Mouse (Mus musculus): ENCODE measurements around the gene Drosha. TPM values are rescaled to one million over a fixed set of nuclear protein-coding genes. Genes with fewer than 3 reads are reported as not detected.
"Not testable (repeated sequence)": the region's sequence is repeated elsewhere in the genome, so short reads cannot be mapped to it uniquely, and the experiment has no call there.

The Drosha gene
- polyA plus RNA-seq, 1 experiment = 8.8 TPM

DNA sequence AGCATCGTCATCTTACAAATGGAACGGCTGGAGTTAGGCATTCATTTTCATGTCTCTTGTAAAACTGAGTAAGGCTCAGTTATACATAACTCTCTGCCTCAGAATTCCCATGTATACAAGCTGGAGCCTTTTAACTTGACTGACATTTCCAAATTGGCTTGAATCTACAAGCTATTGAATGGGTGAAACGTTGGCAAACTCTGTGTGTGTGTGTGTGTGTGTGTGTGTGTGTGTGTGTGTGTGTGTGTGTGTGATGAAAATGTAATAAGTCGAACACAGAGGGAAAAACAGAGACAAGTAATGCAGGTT is 84.1 kb downstream of the Drosha start:
- H3K4me3 ChIP-seq (replicated peaks) = no peak overlapping the region
- H3K27me3 ChIP-seq (ENCODE audit: control insufficient read depth) = no peaks in the 10 kb centered on the region
- no peaks in the 10 kb centered on the region for H3K9me3 ChIP-seq (ENCODE audit: control insufficient read depth, low read length)
- H3K36me3 ChIP-seq (ENCODE audit: control insufficient read depth) = peaks cover 77% of the 10 kb centered on the region
- TF ChIP-seq GATA1 (IDR thresholded peaks at IDR 0.05; ENCODE audit: low read length) = no peak
- no peak for TF ChIP-seq TAL1 (IDR thresholded peaks at IDR 0.05; ENCODE audit: low read length)
- peaks cover 7% of the 10 kb centered on the region for H3K4me1 ChIP-seq (ENCODE audit: control insufficient read depth)

DNA sequence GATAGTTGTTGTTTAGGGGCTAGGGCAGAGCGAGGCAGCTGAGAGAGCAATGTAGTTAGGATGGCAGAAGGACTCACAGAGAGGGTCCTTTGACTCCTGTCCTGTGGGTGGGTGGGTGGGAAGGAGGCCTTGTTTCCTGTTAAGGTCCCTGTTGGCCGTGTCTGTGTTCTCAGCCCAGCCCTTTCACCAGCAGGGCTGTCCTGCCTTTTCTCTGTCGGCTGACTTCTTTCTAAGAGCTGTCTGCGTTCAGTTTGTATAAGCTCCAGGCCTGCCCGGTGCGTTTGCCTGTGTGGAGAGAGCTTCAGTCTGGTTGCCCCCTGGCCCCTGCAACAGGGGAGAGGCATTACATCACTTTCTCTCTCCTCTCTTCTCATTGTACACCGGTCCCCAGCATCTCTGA is 84.6 kb downstream of the Drosha start:
- TF ChIP-seq TAL1 (IDR thresholded peaks at IDR 0.05; ENCODE audit: low read length) = no peak
- no peak for TF ChIP-seq GATA1 (IDR thresholded peaks at IDR 0.05; ENCODE audit: low read length)
- no peak overlapping the region for H3K4me3 ChIP-seq (replicated peaks)
- peaks cover 76% of the 10 kb centered on the region for H3K36me3 ChIP-seq (ENCODE audit: control insufficient read depth)
- H3K9me3 ChIP-seq (ENCODE audit: control insufficient read depth, low read length) = no peaks in the 10 kb centered on the region
- H3K4me1 ChIP-seq (ENCODE audit: control insufficient read depth) = peaks cover 7% of the 10 kb centered on the region
- no peaks in the 10 kb centered on the region for H3K27me3 ChIP-seq (ENCODE audit: control insufficient read depth)

DNA sequence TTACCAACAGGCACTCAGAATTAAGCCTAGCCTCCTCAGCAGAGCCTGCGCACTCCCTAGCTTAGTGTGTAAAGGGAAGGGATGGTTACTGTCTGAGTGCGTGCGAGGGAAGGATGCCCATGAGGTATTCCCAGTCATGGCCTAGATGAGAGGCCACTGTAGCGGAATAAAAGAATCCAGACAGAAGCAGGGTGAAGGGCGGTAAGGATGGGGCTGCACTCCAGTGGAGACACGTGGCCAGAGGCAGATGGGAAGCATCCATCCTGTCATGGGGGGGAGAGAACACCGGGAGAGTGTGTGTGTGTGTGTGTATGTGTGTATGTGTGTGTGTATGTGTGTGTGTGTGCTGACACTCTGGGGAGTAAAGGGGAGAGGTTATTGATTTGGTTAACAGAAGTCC is 86.5 kb downstream of the Drosha start:
- H3K4me3 ChIP-seq (replicated peaks) = no peak overlapping the region
- TF ChIP-seq TAL1 (IDR thresholded peaks at IDR 0.05; ENCODE audit: low read length) = no peak
- TF ChIP-seq GATA1 (IDR thresholded peaks at IDR 0.05; ENCODE audit: low read length) = no peak
- peaks cover 7% of the 10 kb centered on the region for H3K4me1 ChIP-seq (ENCODE audit: control insufficient read depth)
- no peaks in the 10 kb centered on the region for H3K27me3 ChIP-seq (ENCODE audit: control insufficient read depth)
- H3K9me3 ChIP-seq (ENCODE audit: control insufficient read depth, low read length) = no peaks in the 10 kb centered on the region
- H3K36me3 ChIP-seq (ENCODE audit: control insufficient read depth) = peaks cover 77% of the 10 kb centered on the region

DNA sequence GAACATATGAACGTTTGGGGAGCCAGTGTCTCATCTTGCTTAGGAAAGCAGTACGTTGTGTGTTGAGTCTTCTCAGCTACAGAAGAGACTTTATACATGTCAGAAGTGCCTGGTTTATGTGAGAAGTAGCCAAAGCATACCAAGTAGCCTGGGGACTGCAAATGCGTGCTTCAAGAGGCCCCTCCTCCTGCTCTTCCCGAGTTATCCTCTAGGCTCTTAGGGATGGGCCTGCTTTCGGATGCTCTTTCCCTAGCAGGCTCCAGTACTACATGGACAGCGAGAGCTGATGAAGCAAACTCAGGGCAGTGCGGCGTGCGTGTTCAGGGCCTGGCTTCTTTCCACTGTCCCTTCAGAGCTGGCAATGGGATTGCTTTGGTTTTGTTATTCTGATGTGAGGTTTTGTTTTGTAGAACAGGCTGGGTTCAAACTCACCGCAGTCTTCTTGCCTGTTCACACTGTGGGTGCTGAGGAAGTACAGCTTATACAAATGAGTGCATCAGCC is 91.8 kb downstream of the Drosha start:
- Histone ChIP-seq H3K36me3 (ENCODE audit: control insufficient read depth) (peaks cover 79% of the 10 kb centered on the region), H3K4me1 (ENCODE audit: control insufficient read depth) (no peaks in the 10 kb centered on the region; the same call in 1 of the 2 replicates), H3K27me3 (ENCODE audit: control insufficient read depth) (no peaks in the 10 kb centered on the region), H3K4me3 (replicated peaks) (no peak overlapping the region), H3K9me3 (ENCODE audit: control insufficient read depth, low read length) (no peaks in the 10 kb centered on the region)
- TF ChIP-seq GATA1 (IDR thresholded peaks at IDR 0.05; ENCODE audit: low read length) = no peak
- TF ChIP-seq TAL1 (IDR thresholded peaks at IDR 0.05; ENCODE audit: low read length) = no peak

DNA sequence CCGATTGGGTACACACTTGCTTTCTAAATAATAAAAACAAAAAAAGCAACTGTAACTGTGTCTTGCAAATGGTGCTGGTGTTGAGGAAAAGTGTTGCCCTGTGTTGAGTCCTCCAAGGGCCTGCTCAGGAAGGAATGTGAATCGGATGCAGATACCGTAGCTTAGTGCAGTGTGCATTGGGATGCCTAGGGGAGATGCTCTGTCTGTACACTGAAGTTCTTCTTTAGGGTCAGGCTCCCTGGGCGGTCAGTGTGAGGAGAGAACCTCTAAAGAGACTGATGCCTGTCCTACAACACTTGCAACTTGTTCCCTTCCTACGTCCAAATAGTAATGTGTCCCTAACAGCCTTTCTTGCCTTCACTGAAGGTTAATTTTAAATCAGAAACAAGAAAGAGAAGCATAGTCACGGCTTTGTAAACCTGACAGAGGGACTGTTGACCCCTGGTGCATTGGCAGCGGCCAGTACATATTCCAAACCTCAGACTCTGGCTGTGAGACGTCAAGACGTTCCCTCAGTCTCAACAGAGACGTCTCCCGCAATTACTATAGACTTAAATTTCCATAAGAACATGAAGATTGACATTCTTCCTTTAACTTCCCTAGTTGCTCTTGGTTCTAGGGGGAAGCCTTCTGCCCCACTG is 94.8 kb downstream of the Drosha start:
- H3K4me1 ChIP-seq (ENCODE audit: control insufficient read depth); H3K9me3 ChIP-seq (ENCODE audit: control insufficient read depth, low read length); H3K27me3 ChIP-seq (ENCODE audit: control insufficient read depth); H3K4me3 ChIP-seq (replicated peaks): not testable (repeated sequence)
- H3K36me3 ChIP-seq (ENCODE audit: control insufficient read depth) = peaks cover 80% of the 10 kb centered on the region

DNA sequence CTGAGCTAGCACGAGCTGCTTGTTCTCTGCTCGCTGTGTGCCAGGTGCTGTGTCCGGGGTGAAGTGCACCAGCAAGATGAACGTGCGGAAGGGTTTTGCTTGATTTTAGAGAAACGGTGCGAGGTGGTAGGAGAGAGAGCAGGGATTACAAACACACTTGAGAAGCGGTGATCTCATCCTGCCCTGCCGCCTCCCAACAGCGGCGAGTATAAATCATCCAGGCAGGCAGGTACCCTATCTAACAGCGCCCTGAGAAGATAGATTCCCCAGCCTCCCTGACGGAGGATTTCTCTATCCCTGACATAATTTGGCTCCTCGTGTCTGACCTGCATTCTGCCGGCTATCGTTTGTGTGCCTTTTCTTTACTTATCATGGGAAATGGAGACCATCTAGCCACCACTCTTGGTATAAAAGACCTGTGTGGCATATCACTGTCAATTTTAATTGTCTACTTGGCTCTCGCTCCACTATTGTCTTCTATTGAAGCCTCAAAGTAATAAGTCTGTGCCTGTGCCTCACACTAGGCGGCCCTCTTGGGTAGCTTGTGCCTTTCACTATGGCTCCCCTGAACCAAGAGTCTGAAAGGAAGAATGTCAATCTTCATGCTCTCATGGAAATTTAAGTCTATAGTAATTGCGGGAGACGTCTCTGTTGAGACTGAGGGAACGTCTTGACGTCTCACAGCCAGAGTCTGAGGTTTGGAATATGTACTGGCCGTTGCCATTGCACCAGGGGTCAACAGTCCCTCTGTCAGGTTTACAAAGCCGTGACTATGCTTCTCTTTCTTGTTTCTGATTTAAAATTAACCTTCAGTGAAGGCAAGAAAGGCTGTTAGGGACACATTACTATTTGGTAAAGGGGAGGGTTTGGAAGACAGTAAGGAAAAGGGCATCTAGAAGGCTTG is 95.6 kb downstream of the Drosha start:
- TF ChIP-seq GATA1 (IDR thresholded peaks at IDR 0.05; ENCODE audit: low read length) (no peak), TAL1 (IDR thresholded peaks at IDR 0.05; ENCODE audit: low read length) (no peak)
- H3K36me3 ChIP-seq (ENCODE audit: control insufficient read depth) = peaks cover 84% of the 10 kb centered on the region

DNA sequence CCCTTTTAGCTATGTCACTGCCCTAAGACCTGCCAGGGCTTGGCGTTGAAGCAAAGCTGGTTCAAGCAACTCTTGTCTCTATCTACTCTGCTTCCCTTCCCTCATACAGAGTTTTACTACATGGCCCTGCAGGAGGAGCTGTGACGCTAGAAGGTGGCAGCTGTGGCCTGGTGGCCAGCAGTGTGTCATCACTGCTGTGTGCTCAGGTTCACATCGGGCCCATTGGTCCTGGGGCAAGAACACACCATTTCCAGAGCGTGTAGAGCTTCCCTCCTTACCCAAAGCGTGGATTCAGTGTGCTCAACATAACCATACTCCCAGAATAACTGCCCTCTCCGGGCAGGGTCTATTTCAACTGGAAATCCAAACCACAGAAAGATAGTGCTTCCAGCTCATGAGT is 97.3 kb downstream of the Drosha start:
- Histone ChIP-seq H3K4me3 (replicated peaks) (no peak overlapping the region), H3K9me3 (ENCODE audit: control insufficient read depth, low read length) (no peaks in the 10 kb centered on the region), H3K36me3 (ENCODE audit: control insufficient read depth) (peaks cover 84% of the 10 kb centered on the region), H3K4me1 (ENCODE audit: control insufficient read depth) (no peaks in the 10 kb centered on the region), H3K27me3 (ENCODE audit: control insufficient read depth) (no peaks in the 10 kb centered on the region)
- TF ChIP-seq GATA1 (IDR thresholded peaks at IDR 0.05; ENCODE audit: low read length) (no peak), TAL1 (IDR thresholded peaks at IDR 0.05; ENCODE audit: low read length) (no peak)

More for the DNA sequence above, 95.6 kb downstream of the Drosha start:
- H3K9me3 ChIP-seq (ENCODE audit: control insufficient read depth, low read length) = no peaks in the 10 kb centered on the region
- no peaks in the 10 kb centered on the region for H3K27me3 ChIP-seq (ENCODE audit: control insufficient read depth)
- H3K4me3 ChIP-seq (replicated peaks) = no peak overlapping the region
- H3K4me1 ChIP-seq (ENCODE audit: control insufficient read depth) = no peaks in the 10 kb centered on the region

DNA sequence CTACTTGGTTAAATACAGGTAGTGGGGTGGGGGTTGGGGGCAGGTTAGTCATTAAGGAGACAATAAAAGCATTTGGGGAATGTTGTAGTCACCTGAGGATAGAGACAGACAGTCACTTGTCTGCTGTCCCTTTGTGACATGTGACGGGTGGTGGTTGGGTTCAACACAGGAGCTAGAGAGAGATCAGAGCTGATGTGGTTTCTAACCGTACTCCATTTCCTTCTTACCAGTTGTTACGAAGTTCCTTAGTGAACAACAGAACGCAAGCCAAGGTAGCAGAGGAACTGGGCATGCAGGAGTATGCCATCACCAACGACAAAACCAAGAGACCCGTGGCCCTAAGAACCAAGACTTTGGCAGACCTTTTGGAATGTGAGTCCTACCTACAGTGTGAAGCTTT is 99.2 kb downstream of the Drosha start:
- Histone ChIP-seq H3K4me1 (ENCODE audit: control insufficient read depth) (no peaks in the 10 kb centered on the region), H3K27me3 (ENCODE audit: control insufficient read depth) (no peaks in the 10 kb centered on the region)

DNA sequence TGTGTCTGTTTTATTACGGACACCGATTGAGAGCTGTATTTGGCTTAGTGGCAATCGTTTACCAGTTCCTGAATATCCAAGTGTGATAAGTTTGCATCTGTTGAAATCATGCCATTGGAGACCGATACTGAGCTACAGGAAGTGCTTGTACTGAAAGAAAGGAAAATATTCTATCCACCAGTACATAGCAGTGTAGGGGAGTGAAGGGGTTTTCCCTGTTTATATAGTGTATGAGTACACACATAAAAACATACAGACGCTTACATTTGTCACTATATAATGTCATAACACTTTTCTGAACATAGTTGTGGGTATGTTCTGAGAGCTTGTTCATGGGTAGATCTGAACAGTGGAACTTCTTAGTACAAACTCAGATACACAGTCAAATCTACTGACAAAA is 106.9 kb downstream of the Drosha start:
- Histone ChIP-seq H3K36me3 (ENCODE audit: control insufficient read depth) (peaks cover 62% of the 10 kb centered on the region), H3K4me3 (replicated peaks) (no peak overlapping the region), H3K9me3 (ENCODE audit: control insufficient read depth, low read length) (no peaks in the 10 kb centered on the region), H3K27me3 (ENCODE audit: control insufficient read depth) (no peaks in the 10 kb centered on the region), H3K4me1 (ENCODE audit: control insufficient read depth) (peaks cover 7% of the 10 kb centered on the region)
- TF ChIP-seq GATA1 (IDR thresholded peaks at IDR 0.05; ENCODE audit: low read length) = no peak
- no peak for TF ChIP-seq TAL1 (IDR thresholded peaks at IDR 0.05; ENCODE audit: low read length)

More for the DNA sequence above, 99.2 kb downstream of the Drosha start:
- no peak for TF ChIP-seq GATA1 (IDR thresholded peaks at IDR 0.05; ENCODE audit: low read length)
- Histone ChIP-seq H3K9me3 (ENCODE audit: control insufficient read depth, low read length) (no peaks in the 10 kb centered on the region), H3K4me3 (replicated peaks) (no peak overlapping the region), H3K36me3 (ENCODE audit: control insufficient read depth) (peaks cover 75% of the 10 kb centered on the region)

All from erythroblast, embryonic 14.5 days (primary cell).